Mouse (Mus musculus) left cerebral cortex, adult 2 months (tissue): ENCODE measurements at regions not wholly inside any gene's neighbourhood (a gene's known extent, or its start where the extent isn't known, plus 50 kb on each side); places are given as distances from the start of the nearest gene placed in this dataset.

Source experiments
- DNase-seq, 2 experiments: peaks; one replicate each; pipeline ENCODE4 v3.0.0; 2021 to 2022; ENCODE audit warnings: low spot score in 2 of 2, mixed read lengths in 1 of 2; ENCODE audit errors: extremely low spot score in 1 of 2
- H3K27ac ChIP-seq: fragments of 200-600 bp; 2 replicates; pipeline ENCODE4 v1.8.1; 2022
- H3K4me3 ChIP-seq: fragments of 200-600 bp; 2 replicates; pipeline ENCODE4 v1.8.1; 2022
- CTCF ChIP-seq: fragments of 200-600 bp; IDR thresholded peaks from 2 replicates; pipeline ENCODE4 v1.8.1; 2022; ENCODE audit warnings: antibody characterized with exemption, mild to moderate bottlenecking, moderate library complexity
- intact Hi-C: fragments of 180-260 bp; cut with DNase I; formaldehyde crosslinking; loops from one replicate; pipeline ENCODE4 v1.15.1; 2025

DNA sequence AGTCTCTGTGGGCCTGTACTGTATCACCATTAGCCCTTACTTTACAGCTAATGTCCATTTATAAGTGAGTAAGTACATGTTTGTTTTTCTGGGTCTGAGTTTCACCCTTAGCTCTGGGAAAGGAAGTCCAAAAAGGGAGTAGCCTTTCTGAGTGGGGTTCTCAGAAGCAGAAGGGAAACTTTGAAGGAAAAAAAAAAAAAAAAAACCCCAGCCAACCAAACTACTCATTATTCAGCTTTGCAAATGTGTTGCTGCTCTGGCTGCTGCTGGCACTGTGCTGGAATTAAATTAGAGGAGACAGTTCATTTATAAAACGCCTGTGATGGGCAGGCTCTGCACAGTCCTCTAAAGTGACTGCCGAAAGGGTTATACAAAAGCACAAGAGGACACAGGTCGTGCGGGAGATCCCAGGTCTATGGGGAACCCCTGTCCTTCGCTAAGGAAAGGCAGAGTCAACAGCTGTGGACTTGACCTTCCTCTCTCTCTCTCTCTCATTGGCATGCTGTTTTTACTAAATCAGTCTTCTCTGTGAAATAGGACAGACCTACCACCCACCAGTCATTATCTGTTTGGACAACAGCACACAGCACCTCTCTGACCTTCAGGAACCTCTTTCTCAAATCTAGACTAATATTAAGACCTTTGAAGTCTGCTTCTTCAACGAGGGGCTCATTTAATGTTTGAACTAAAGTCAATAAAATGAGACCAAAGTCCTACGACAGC lies 165.4 kb downstream of the Cd47 start:
- no peak for TF ChIP-seq CTCF
- intact Hi-C loops: no loop called here
- Histone ChIP-seq H3K27ac (0 out of 2 replicates have a peak overlapping the region, but pooled peaks have one; percentile 7), H3K4me3 (no peak overlapping the region)
- DNase-seq: peak in 1 of 2 experiments; percentile 23

DNA sequence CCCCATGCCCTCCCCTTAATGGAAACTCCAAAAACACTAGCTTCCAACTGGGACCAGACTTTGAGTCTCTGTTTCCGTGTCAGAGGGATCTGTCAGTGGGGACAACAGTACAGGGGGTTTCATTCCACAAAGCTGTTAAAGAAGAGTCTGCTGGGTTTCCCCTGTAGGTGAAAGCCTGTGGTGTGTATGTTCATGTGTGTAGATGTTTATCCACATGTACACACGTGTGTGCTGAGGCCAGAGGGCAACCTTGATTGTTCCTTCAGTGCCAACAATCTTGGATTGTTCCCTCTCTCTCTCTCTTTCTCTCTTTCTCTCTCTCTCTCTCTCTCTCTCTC lies 165.9 kb downstream of the Cd47 start:
- no peak overlapping the region for H3K27ac ChIP-seq
- DNase-seq: no peak
- H3K4me3 ChIP-seq: no peak overlapping the region
- TF ChIP-seq CTCF: no peak
- intact Hi-C loops: no loop called here

- TF ChIP-seq CTCF: no peak
- intact Hi-C loops: no loop called here
- H3K4me3 ChIP-seq: no peak overlapping the region
- DNase-seq: no peak
- no peak overlapping the region for H3K27ac ChIP-seq
These were observed 166.8 kb downstream of the Cd47 start for GRCm38 (mm10) chr16:49967110-49967509.

- DNase-seq: no peak
- Histone ChIP-seq H3K4me3 (no peak overlapping the region), H3K27ac (no peak overlapping the region)
- no peak for TF ChIP-seq CTCF
- intact Hi-C loops: no loop called here
These were observed 168.0 kb downstream of the Cd47 start for GRCm38 (mm10) chr16:49968291-49968870.

- TF ChIP-seq CTCF: no peak
- DNase-seq: no peak
These were observed 168.7 kb downstream of the Cd47 start for GRCm38 (mm10) chr16:49969035-49969434.

DNA sequence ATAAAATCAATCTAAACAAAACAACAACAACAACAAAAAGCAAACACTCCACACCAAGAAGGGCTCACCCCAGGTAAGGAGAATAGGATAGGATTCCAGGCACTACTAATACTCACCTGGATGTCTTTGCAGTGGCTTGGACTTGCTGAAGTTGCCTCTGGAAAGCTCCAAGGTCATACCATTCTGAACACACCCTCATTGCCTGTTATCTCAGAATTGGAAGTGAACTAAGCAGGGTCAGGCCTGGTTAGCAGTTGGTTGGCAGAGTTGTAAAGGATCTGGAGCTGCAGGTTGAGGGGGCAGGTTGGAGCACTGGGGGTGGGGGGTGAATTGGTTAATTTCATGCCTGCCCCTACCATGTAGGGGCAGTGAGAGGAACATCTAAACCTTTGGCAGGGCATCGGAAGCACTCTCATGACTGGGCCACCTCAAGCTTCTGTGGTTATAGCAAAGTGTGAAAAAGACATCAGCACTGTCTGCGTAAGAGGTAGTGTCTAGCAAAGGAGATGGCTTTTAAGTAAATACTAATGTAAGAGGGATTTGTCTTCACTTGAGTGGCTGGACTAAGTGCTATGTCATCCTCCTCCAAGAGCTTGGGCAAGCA lies 169.5 kb downstream of the Cd47 start:
- intact Hi-C loops: no loop called here

More at GRCm38 (mm10) chr16:49969035-49969434, 168.7 kb downstream of the Cd47 start:
- no peak overlapping the region for H3K27ac ChIP-seq
- no peak overlapping the region for H3K4me3 ChIP-seq
- intact Hi-C loops: no loop called here

DNA sequence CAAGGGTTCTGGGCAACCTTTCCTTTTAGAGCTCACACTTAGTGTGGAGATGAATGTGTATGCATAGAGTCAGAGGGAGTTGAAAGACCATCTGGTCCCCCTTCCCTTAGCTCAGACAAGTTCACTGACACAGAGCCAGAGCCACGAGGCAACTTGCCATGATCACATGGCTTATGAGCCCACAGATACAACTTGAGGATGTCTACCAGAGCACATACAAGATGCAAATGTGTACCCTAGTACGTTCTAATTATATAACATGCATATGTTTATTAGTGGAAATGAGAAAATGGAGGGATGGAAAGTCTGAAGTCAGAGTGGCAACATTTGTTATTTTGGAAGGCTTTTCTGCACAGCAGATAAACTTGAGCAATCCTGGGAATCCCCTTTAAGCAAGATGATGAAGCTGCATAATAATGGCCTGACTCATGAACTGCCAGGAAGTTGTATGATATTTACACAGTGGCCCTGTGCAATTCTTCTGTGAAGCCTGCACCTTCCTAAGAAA lies 170.0 kb downstream of the Cd47 start:
- Histone ChIP-seq H3K27ac (no peak overlapping the region), H3K4me3 (no peak overlapping the region)
- intact Hi-C loops: no loop called here
- no peak for DNase-seq
- TF ChIP-seq CTCF: no peak

More for the DNA sequence above, 169.5 kb downstream of the Cd47 start:
- no peak overlapping the region for H3K4me3 ChIP-seq
- no peak for TF ChIP-seq CTCF
- DNase-seq: no peak
- H3K27ac ChIP-seq: no peak overlapping the region

DNA sequence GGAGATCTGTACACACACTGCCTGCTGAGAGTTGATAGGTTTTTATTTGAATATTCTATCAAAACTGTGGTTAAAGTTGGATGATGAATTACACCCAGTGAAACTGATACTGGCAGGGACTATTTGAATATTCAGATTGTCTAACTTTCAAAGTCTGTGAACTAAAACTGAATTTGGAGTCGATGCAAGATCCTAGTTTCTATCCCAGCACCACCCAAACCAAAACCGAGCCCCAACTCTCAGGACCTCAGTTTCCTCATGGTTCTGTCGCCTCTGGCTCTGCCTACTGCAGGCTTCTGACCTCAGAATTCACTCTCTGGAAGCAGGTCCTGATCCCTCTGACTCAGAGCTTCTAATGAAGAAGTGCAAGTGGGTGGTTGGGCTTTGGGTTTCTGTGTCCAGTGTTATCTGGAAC lies 170.8 kb downstream of the Cd47 start:
- H3K4me3 ChIP-seq: no peak overlapping the region
- no peak overlapping the region for H3K27ac ChIP-seq
- no peak for TF ChIP-seq CTCF
- DNase-seq: no peak
- intact Hi-C loops: no loop called here

DNA sequence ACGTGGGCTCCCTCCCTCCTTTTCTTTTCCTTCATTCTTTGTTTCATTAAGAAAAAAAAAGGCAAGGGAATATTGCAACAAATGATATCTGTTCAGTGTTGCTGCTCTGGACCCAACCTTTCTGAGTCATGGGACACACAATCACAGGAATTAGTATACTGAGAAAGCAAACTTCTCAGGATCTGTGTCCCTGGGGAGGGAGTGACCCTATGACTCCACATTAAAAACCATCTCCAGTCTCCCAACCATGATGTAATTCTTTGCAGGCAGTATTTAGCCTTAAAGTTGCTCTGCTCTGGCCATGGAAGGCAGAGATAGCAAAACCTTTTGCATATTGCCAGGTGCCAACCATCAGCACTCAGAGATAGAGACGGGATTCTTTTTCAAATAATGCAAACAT lies 176.9 kb downstream of the Cd47 start:
- no peak for DNase-seq
- intact Hi-C loops: no loop called here
- no peak overlapping the region for H3K27ac ChIP-seq
- H3K4me3 ChIP-seq: no peak overlapping the region
- TF ChIP-seq CTCF: no peak

- H3K4me3 ChIP-seq: no peak overlapping the region
- DNase-seq: no peak
- H3K27ac ChIP-seq: no peak overlapping the region
- intact Hi-C loops: loop anchor here (2.0 kb wide), 1 partner anchor 31 kb away; no protein-coding TSS in a partner anchor
- TF ChIP-seq CTCF: no peak
These were observed 179.2 kb downstream of the Cd47 start for GRCm38 (mm10) chr16:49979426-49979940.

GRCm38 (mm10) chr16:49980178-49980646 lies 179.9 kb downstream of the Cd47 start:
- H3K27ac ChIP-seq: peak overlapping the region; percentile 32; the same call in 1 of the 2 replicates
- DNase-seq: peak; percentile 18 to 22

GRCm38 (mm10) chr16:49982180-49982579 lies 181.8 kb downstream of the Cd47 start:
- intact Hi-C loops: no loop called here
- no peak for DNase-seq
- H3K4me3 ChIP-seq: no peak overlapping the region
- no peak overlapping the region for H3K27ac ChIP-seq
- no peak for TF ChIP-seq CTCF

More at GRCm38 (mm10) chr16:49980178-49980646, 179.9 kb downstream of the Cd47 start:
- TF ChIP-seq CTCF: no peak
- H3K4me3 ChIP-seq: no peak overlapping the region
- intact Hi-C loops: no loop called here
